Mouse (Mus musculus): ENCODE results near the gene Rgl1.
"Not testable (repeated sequence)": the region's sequence is repeated elsewhere in the genome, so short reads cannot be mapped to it uniquely, and the experiment has no call there.

Gene Rgl1

DNA sequence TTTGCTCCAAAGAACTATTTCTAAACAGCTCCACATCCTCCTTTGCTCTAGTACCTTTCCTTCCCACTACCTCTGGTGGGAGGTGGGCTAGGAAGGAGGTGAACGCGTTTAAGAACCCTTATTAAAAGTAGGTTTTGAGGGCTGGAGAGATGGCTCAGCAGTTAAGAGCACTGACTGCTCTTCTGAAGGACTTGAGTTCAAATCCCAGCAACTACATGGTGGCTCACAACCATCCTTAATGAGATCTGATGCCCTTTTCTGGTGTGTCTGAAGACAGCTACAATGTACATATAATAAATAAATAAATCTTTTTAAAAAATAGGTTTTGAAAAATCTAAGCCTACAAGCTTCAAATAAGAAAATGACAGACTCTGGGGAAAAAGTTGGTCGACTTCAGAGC, 19.3 kb upstream of the Rgl1 start:
- not testable (repeated sequence) for DNase-seq (ENCODE audit: low spot score)

DNA sequence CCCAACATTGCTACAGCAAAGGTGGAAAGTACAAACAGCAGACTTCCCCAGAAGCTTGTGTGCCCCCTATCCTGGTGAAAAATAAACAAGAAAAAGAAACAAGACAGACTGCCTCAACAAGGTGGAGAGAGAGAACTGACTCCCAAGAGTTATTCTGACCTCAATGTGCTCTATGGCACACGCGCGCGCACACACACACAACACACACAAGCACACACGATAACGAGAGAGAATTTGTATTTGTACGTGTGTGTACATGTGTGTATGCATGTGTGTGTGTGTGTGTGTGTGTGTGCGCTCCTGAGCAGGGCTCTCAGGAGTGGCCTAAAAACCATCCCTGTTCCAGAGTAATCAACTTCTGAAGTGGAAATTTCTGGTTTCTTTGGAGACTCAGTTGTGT, 18.5 kb upstream of the Rgl1 start:
- no peak for DNase-seq (ENCODE audit: low spot score)

DNA sequence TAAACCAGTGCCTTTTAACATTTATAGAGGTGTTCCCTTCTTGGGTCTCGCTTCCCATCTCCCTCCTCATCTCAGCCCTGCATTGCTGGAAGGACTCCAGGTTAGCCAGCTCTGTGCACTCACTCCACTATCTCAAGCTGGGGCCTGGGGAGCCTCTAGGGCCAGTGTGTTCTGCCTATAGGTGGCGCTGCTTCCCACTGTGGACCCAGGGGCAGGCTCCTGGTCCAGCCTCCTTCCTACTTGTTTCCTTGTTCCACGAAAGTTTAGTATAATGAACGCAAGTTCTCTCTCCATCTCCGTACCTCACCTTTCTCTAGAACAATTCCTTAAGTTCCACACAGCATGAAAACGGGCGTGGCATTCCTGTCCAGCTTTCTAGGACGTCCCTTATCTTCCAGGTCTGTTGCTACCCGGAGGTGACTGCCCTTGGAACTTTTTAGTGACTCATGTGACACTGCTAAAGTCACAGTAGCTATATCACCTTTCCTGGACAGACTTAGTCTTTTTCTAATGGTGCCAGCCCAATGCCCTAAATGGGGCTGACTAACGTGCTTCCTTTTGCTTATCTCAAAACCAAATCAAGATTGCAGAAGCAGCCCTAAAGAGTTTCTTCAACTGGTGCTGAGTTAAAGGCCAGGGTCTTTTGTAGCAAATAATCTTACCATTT, 13.1 kb upstream of the Rgl1 start:
- peak; percentile 49 for DNase-seq (ENCODE audit: low spot score)

DNA sequence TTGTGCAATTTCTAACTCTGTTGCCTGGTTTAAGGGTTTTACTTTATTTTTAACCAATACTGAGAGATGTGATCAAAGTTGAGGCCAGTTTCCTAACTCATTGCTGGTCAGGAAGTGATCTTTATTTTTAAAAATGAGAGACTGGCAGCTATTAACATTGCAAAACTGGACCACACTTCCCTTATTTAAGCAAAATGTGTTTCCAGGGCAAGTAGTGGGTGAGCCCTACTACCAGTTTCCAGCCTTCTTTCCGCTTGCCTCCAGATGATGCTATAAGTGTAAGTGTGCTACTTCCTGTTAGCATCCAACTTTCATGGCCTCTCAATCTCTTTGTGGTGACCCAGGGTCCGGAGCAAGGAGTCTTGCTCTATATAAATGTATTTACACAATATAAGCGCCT, 8.4 kb upstream of the Rgl1 start:
- DNase-seq (ENCODE audit: low spot score): not testable (repeated sequence)

DNA sequence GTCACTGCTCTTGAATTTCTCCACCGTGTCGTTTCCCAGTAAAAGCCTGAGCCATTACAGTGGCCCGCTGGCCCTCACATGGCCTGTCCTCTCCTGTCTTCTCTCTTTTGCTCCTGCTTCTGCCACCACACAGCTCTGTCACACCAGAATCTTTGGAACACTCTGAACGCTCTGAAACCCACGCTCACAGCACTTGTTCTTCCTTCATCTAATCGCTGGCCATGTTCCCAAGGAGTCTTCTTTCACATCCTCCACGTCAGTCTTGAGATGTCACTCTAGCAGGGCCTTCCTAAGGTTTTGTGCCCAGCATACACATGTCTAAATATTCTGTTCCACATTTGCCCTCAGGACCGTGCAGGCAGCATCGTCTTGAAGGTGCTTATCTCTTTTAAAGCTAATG, 4.9 kb upstream of the Rgl1 start:
- DNase-seq (ENCODE audit: low spot score): no peak

DNA sequence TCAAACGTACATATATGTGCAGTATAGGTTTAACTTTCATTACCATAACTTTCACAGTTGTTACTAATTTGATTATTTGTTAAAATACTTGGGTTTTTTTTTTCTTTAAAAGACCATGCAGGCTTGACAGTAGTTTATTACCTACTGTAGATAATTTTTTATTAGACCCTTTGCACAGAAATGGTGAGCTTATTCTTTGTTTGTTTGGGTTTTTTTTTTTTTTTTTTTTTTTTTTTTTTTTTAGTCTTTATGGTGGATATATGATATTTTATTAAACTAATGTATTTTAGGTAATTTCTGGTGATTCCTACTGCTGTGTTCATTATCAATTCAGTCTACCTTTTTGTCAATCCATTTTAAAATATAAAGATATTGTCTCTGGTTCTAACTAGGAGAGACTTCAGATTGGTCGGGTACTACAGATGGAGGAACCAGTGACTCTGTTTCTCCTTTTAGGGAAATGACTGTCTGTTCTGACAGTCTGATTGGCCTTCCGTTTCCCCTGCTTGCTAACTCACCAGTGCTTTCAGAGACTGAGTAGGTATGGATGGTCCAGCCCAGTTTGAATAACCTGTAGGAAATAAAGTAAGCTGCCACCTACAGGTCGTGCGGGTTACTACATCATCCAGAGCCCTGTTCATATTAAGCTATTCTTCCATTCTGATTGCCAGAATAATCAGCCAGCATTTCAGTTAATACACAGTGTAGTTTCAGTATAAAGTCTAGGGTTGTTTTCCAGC, 1.8 kb upstream of the Rgl1 start:
- peak; percentile 33 for DNase-seq (ENCODE audit: low spot score)

DNA sequence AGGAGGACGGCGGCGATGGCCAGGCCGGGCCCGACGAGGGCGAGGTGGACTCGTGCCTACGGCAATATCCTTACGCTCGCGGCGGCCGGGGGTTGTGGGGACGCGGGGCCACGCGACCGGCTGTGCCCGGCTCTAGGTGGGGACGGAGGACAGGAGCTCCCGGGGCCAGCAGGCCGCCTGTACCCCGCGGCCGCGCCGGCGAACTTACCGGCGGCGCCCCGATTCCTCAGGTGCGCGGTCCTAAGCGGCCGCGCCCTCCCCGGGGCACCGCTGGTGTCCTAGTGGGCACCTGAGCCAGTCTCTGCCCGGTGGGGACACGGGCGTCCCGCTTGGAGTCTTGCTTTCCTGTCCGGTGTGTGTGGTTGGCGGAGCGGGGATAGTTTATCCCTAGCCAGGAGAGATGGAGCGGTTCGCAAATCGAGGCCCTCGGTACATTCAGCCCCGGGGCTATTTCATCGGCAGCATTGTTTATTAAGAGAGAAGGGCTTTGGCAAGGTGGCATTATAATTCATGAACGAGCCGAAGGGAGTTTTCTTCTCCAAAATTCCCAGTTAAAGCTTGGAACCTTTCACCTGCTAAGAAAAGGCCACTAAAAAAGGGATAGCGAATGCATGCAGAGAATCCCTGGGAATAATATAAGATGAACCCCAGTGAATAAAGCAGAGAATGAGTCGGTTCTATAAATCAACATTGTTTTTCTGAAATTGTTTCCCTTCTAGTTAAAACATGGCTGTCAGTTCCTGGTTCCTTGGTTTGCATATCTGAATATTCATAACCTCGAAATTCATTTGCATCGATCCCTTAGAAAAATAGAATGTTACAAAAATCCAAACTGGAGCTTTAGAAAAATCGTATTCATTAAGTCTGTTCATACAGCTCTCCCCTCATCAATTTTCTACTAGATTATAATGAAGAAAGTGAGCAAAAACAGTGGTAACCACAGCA, 925 bp upstream of the Rgl1 start:
- no peak for DNase-seq (ENCODE audit: low spot score)

DNA sequence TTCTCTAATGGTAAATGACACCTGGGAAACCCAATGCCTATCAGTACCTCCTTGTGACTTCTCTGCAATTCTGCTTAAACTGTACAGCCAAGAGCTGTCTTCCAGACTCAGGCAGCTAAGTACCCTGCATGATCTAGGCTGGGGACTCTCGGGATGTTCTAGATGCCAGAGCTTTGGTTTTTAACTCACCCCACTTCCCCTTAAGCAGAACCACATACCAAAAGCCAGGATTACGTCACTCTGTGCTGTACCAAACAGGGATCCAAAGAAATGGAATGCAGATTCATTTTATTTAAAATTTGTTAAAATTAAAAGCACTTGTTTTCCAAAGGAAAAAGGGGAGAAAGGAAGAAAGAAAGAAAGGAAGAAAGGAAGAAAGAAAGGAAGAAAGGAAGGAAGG, 4.4 kb downstream of the Rgl1 start:
- DNase-seq (ENCODE audit: low spot score): no peak

DNA sequence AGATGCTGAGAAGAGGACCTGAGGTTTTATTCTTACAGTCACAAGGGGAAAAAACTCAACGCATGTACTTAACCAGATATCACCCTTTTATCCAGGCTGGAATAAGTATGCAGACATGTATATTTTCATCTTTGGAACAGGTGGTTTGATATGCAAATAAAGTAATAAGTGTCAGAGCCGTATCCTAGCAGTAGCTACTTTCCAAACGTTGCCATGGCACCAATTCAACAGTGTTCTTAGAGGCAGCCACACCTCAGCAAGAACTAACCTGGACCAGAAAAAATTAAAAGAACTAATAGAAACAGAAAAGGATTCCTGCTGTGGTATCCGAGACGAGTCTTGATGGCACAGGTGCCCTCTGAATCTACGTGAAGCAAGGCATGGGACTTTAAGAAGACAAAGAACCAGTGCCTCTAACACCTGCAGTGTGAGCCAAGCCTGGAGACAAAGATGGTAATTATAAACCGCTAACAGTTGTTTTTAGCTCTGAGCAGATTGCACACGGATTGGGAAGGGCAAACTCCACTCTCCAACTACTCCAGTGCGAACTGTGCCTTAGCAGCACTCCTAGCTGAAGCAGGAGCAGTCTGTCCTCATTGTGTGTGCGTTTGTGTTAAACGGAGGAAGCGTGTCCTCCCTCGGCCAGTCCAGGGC, 15.7 kb downstream of the Rgl1 start, which contains the start of gene Apobec4:
Gene Apobec4 (plus strand): TSS at position 240 of the 654 bp plus-strand sequence.
- no peak for DNase-seq (ENCODE audit: low spot score)

DNA sequence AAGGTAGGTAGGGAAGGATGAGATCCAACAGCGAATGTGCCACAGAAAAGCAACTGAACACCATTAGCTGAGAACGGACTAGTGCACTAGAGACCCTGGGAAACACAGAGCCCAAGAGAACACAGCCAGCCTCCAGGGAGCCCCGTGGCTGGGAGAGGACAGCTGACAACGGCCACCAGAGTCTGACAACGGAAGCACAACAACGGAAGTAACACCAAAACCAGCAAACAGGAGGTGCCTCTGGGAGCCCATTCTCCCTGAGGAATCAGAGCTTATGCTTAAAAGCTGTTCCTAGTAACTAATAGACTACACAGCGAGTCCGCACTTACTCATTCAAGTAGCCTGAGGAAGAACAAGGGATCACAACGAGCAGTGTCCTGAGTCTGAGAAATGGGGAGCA, 16.9 kb downstream of the Rgl1 start:
- no peak for DNase-seq (ENCODE audit: low spot score)

DNA sequence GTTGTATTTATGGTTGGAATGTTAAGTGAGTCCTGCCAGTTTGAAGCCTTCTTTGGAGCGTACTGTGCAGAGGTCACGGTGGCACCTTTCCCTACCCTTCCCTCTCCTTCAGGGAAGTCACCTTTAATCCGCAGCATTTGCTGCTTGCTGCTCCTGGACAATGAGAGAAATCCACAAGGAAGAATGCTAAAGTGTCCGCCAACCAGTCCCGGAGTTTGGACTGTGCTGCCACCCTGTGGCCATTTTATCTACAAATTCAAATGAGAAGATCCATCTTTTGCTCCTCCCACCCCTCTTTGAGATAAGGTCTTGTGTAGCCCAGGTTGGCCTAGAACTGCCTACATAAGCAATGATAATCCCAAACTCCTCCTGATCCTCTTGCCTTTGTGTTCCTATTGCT, 19.7 kb downstream of the Rgl1 start:
- peak; percentile 43 for DNase-seq (ENCODE audit: low spot score)

DNA sequence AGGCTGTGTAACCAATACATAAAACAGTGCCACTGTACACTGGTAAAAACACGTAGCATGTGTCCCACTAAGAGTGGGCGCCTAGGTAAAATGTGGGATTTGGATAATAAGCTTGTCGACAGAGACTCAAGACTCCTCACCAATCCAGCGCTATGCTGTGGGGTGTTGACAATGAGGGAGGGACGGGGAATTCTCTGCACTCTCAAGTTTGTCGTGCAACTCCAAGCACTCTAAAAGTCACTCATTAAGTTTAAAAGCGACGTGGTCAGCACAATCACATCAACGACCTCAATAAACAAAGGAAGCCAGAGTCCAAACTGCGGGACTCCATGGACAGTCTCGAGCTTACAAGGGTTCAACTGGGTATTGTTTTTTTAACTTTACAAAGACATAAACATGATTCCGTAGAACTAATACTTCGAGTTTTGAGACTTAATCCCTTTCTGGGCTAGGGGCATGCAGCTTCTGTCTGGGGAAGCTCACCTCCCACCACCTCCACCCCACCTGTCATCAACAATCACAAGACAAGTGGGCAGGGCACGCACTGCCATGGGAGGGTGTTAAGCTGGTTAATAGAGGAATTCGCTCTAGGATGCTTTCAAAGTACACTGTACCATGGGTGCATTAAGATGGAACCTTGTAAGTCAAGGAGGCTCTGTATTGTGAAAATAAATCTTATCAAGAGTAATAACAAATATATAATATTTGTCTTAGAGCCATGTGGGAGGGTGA, 22.9 kb downstream of the Rgl1 start:
- no peak for DNase-seq (ENCODE audit: low spot score)

DNA sequence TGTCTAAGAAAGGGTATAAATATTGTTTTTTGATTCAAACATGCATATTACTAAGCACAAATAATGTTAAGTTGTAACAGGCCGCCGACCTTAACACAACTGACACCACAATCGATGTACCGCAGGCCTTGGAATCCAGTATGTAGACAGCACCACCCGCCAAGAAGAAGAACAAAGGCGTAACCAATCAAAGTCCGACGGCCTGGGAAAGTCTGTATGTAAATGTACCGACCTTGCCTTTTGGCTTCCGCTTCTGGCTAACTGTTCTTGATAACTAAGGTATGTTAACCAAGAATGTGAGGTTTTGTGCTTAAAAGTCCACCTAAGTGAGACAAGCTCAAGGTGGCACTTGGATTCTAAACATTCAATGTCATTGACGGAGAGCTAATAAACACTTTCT, 26.8 kb downstream of the Rgl1 start:
- DNase-seq (ENCODE audit: low spot score): no peak

DNA sequence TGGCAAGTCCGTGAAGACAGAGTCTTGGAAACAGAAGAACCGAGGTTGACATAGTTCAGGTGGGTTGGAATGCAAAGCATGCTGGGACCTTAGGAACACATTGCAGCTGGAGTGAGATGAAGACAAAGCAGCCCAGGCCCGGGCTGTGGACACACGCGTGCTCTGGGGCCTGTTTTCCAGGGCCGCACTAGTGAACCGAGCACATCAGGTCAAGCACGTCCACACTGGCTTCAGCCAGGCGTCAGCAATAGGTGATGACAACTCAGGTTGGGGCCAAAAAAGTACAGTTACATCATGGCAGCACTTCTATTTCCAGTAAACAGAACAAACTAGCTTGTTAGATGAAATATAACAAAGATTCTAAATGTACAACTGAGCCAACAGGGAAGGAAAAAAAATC, 27.4 kb downstream of the Rgl1 start:
- DNase-seq (ENCODE audit: low spot score): no peak

DNA sequence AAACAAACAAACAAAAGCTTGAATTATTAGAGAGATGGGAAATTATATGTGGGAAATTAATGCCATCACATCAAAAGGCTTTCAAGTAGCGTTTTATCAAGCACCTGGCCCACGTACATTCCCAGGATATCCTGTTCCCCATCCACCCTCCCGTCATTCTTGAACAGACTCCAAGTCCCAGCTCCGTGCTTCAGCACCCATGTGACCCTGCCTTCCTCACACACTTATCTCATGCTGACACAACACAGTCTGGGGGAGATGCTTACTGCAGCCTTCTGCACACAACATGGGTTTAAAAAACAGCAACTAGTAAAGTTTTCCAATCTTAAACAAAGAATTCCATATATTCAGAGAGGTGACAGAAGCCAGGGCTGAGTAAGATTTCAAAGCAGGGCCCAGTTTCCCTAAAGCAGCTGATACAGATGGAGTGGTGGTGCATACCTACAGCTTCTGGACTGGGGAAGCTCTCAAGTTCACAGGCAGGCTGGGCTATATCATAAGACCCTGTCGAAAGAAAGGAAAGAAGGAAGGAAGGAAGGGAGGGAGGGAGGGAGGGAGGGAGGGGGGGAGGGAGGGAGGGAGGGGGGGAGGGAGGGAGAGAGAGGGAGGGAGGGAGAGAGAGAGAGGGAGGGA, 38.4 kb downstream of the Rgl1 start:
- DNase-seq (ENCODE audit: low spot score): no peak

DNA sequence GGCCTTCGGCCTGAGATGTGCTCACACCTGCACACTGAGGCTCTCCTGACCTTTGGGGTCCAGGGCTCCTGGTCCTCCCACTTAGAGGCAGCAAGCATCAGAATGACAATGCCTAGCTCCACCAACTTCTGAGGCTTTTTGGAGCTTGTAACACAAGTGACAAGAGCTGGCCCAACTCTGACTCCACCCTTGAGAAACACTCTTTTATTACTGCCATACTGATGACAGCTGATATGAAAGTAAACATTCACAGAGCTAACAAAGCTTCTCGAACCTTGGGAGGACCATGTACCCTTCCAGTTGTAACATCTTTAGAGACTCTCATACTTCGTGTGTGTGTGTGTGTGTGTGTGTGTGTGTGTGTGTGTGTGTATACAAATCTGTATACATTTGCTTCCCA, 40.1 kb downstream of the Rgl1 start:
- no peak for DNase-seq (ENCODE audit: low spot score)

DNA sequence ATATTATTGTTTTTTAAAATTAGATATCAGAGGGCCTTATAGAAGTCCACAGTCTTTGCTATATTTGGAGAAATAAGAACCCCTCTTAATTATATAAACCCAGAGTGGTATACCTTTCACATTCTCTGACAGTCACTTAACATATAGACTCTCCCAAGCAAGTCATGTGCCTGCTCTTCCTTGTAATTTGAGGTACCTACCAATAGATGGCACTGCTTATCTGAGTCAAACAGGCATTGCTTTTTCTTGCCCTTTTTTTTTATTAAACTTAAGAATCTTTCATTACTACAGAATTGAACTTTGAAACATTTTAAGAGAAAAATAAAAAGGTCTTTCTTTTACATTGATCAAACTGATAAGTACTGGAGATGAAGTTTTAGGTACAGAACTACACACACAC, 41.9 kb downstream of the Rgl1 start:
- DNase-seq (ENCODE audit: low spot score): no peak

DNA sequence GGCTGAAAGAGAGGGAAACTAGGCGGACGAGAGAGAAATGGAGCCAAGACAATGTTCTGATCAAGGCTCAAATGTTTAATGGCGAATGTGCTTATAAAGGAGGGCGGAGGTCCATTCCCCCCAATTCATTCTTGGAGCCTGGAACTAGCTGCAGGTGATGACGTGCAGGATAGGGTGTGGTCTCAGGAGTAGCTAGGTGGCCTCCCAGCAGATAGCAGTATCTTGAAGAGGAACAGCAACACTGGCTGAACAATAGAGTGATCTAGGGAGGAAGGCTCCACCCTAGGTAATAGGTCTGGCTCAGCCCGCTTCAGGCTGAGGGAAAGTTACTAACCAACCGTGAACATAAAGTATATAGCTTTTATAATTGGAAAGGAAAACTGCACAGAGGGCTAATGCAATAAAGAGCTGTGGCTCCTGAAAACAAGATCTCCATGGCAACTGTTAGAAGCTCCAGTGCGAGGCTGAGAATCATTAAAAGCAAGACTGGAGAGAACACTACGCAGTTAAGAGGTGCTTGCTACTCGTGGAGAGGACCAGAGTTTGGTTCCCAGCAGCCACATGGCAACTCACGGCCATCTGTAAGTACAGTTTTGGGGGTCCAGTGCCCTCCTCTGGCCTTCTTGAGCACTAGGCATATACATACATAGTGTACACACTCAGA, 44.5 kb downstream of the Rgl1 start:
- no peak for DNase-seq (ENCODE audit: low spot score)

DNA sequence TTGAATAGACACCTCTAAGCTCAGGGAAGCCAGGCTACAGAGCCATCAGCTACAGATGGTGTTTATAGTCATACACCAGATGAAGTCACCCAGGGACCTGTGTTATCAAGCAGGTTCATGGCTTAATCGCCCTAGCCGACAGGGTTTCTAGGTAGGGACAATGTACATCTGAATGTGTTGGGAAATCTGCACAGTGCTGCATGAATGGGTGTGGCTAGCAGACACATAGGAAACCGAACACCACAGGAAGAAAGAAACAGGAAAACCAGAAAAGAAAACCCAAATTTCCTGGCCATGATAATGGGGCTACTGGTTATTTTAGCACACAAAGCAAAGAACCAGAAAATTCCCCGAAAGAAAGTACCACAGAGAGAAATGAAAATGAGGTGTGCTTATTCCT, 45.2 kb downstream of the Rgl1 start:
- no peak for DNase-seq (ENCODE audit: low spot score)

DNA sequence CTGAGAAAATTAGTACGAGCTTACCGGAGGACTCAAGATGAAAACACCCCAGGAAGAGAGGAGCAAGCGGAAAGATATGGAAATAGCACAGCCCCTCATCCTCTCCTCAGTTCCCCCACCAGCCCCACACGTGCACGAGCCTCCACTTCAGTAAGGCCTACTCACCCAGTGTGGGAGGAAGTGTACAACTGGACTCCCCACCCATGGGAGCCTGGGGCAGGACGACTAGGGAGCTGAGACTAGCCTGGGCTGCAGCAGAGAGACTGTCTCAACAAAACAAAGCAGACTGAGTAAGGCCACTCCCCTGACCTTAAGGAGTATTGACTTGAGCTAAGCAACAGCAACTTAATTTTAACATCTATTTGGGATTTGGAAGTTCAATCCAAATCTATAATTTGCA, 48.0 kb downstream of the Rgl1 start:
- no peak for DNase-seq (ENCODE audit: low spot score)

DNA sequence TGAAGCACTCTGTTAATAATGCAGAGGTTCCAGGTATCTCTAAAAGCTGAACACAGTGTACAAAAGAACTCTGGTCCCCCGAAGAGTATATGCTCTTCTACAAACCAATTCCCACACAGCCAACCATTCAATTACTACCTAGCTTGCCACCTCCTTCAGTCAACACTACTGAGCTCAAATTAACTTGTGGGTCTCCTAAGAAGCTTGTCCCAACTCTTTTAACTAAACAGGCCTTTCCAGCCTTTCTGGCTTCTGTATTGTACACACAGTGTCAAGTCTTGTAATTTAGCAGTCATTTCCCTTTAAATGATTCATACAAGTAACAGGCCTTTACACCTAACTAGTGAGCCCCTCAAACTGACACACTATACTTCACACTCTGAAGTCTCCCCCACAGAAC, 48.8 kb downstream of the Rgl1 start:
- DNase-seq (ENCODE audit: low spot score): no peak

Data from ovary, adult 18-20 months (tissue).